Mouse (Mus musculus) gastrocnemius, postnatal 36 days (tissue): ENCODE measurements around the gene Fam162a. TPM values are rescaled to one million over a fixed set of nuclear protein-coding genes. Genes with fewer than 3 reads are reported as not detected.
"Not testable (repeated sequence)": the region's sequence is repeated elsewhere in the genome, so short reads cannot be mapped to it uniquely, and the experiment has no call there.

Experiments
- DNase-seq, 2 experiments: peaks; one replicate each; pipeline ENCODE4 v3.0.0; 2022
- intact Hi-C: fragments of 180-260 bp; cut with DNase I; formaldehyde crosslinking; loops from one replicate; pipeline ENCODE4 v1.15.1; 2025
- long read RNA-seq, 2 experiments: library from polyadenylated mRNA; stranded (forward); transcript quantifications; one replicate each; pipeline ENCODE4 v2.0.0; 2021
- total RNA-seq, 2 experiments: library from RNA; stranded (reverse); gene quantifications; 2 replicates each; pipeline ENCODE4 v1.2.3; 2021

Gene Fam162a
- 100 to 1,000 TPM; 108 to 113 TPM for total RNA-seq
- long read RNA-seq, experiment 1, transcript Fam162a-201 (5 exons, 718 nt), result major isoform, 177 of 182 reads
- long read RNA-seq, experiment 1, partial matches to known transcripts, result 2 of 182 reads
- long read RNA-seq, experiment 1, other reads (novel, unspliced or antisense), result 3 of 182 reads
- long read RNA-seq, experiment 2, transcript Fam162a-201 (5 exons, 718 nt), result major isoform, 195 of 203 reads
- long read RNA-seq, experiment 2, partial matches to known transcripts, result 4 of 203 reads
- long read RNA-seq, experiment 2, other reads (novel, unspliced or antisense), result 4 of 203 reads

DNA sequence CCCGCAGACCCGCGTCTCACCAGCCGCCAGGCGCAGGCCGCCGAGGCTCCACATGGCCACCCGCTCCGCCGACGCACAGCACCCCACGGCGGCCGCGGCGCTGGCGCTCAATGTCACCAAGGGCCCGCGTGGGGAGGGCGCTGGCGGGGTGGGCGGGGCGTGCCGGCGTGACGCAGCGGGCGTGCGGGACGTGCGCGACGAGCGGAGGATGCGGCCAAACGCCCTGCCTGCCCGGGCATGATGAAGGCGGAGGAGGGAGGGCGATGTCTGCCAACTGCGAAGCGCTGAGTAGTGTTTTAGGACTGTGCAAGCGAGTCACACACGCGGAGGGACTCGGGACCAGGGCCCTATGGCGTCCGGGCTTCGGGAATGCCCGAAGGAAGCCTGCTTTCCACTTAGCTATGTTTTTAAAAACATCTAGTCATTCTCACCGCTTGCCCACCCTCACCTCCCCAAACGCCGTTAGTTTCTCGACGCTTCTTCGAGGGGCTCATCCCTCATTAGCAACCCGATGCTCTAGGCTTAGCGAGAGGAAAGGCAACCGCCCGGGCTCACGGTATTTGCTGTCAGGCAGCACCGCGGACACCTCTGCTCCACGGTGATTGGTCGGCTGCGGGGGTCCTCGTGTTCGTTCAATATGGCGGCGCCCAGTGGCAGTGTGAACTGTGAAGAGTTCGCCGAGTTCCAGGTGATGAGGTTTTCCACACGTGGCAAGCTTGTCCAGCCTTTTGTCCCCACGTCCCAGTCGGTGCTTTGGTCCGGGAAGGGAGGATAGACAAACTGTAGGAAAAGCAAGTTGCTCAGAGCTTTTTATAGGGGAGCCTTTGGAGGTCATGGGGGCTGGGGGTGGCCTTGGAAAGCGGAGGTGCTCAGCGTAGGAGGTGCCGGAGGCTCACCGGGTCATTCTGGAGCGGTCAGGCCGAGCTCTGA lies at the start of gene Fam162a, which contains the start of gene Ccdc58:
Gene Fam162a, minus strand, starts transcription at position 145 of the 930 bp plus-strand sequence.
Gene Ccdc58, plus strand, starts transcription at position 236 of the 930 bp plus-strand sequence.
- peak; percentile 89 to 92 for DNase-seq
- intact Hi-C loops, result no loop called here

DNA sequence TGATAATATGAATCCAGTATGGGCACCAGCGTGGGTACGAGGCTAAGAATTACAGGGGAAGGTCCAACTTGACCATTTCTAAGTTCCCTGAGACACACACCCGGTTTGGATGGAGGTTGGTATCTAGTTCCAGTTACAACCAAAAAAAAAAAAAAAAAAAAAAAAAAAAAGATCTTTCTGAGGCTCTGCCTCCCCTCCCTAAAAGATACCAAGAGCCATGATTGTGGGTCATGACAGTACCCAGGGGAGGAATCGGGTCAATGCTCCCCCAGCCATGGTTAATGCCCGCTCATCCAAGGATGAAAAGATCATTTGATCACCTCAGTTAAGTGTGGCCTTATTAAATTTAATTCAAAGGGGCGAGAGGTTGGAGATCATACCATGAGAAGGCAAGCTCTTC lies 44.4 kb upstream of the Fam162a start:
- intact Hi-C loops, DNase-seq: not testable (repeated sequence)

DNA sequence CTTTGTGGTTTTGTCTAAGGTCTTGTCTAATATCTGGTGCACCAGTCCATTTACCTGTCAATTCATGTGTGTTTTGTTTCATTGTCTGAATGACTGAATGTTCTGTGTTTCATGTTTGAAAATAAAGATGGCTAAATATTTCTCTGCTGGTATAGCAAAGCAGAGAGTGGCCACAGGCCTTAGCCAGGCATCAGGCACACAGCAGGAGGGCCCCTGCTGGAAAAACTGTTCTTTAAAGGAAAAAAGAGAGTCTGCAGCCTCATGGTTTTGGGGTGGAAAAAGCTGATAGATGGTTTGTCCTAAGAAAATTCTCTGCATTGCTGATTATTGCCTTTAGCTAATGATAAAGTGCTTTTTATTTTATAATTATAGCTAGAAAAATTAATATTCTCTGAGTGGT lies 40.1 kb upstream of the Fam162a start:
- intact Hi-C loops, DNase-seq: not testable (repeated sequence)

DNA sequence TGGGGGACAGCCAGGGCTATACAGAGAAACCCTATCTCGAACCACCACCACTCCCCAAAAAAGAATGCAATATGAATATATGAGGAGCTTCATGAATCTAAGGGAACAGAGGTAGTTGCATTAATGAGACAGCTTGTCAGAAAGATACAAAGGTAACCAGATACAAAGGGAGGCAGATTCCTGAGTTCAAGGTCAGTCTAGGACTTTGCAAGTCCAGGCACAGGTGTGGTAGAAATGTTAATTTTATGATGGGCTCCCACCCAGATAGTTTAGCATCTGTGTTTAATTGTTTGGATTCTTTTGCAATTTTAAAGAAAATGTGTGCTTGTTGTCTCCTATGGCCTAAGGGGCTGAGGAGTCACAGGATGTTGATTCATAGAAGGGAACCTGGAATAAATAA lies 30.8 kb upstream of the Fam162a start:
- intact Hi-C loops, result no loop called here
- no peak for DNase-seq

DNA sequence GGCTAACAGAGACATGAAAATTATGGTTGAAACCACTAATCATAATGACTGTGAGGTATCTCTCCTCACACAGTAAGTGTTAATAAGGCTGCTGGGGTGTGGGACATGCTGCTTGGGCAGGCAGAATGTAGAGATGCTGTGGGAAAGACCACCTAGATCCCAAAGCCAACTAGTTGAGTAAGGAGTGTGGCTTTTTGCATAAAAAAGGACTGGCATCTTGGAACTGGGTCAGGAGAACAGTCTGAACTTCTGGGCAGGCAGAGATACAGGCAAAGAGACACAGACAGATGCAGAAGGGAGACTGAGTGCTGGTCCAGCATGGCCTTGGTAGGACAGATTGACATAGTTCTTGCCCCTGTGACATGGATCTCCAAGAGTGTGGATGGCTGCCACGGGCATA lies 30.1 kb upstream of the Fam162a start:
- intact Hi-C loops, result no loop called here

DNA sequence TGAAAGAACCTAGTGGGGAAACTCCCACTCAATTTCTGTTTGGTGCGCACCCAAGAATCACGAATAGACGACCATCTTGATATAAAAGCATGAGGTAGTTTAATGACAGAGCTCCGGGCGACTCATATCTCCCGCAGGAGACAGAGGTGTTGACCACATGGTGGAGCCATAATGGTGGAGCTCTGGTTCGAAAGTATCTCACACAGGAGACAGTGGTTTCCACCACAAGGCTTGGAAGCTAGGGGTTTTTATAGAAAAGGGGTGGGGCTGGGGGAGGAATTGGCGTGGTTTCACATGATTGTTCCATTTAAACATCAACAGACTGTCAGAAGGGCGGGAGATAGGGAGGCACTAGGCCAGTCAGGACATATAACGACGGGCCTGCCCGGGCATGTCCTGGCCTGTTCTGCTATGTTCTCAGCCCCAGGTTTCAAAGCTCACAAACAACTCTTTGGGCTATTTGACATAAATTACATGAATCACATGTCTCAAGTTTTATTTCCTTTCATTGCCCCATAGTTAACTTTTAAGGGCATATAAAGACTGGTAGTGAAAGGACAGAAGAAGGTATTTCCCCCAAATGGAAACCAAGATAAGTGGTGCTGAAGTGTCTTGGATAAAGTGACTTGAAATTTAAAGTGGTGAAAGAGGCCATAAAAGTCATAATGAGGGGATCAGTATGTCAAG lies 26.6 kb upstream of the Fam162a start:
- intact Hi-C loops, DNase-seq: not testable (repeated sequence)

More for the DNA sequence above, 30.1 kb upstream of the Fam162a start:
- DNase-seq, result no peak

DNA sequence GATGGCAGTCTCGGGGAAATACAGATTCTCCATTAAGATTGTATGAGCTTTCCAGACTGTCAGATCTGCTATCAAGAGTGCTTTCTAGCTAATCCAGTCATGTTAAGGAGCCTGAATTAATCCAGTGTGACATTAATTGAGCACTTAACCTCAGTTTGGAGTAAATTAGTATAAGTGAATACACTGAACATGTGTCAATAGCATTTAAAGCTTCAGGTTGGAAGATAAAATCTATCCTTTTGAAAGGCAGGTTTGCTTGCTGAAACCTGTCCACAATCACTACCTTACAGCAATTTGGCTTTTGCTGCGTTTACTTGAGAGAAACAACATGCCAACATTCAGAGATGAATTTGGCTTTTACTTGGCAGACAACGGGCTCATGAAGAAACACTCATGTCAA lies 22.7 kb upstream of the Fam162a start:
- no peak for DNase-seq
- intact Hi-C loops, result no loop called here

DNA sequence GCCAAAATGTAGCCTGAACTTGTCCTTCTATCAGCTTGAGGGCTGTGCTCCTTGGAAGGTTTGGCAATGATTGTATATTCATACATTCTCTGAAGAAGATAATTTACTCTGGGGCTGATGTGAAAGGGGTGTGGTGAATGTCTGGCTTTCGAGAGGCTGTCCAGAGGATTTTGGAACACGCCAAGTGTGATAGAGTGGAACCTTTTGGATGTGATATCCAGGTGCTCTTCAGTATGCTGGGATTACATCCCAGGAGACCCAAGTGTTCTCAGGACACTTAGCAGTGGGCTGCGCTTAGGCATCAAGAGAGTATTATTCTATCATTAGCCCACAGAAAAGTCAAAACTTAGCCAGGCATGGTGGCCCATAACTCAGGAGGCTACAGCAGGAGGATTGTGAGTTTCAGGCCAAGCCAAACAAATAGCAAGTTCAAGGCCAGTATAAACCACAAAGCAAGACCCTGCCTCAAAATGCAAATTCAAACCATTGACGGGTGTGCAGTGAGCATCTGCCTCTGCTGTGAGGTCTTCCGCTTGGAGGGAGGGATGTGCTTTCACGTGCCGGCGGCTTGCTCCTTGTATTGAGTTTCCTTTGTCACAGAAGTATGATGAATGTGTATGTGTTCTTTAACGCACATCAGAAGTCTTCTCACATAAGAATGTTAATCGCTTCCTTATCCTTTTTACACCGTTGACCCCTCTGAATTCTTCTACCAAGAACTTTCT lies 19.6 kb upstream of the Fam162a start:
- no peak for DNase-seq
- intact Hi-C loops, result no loop called here

DNA sequence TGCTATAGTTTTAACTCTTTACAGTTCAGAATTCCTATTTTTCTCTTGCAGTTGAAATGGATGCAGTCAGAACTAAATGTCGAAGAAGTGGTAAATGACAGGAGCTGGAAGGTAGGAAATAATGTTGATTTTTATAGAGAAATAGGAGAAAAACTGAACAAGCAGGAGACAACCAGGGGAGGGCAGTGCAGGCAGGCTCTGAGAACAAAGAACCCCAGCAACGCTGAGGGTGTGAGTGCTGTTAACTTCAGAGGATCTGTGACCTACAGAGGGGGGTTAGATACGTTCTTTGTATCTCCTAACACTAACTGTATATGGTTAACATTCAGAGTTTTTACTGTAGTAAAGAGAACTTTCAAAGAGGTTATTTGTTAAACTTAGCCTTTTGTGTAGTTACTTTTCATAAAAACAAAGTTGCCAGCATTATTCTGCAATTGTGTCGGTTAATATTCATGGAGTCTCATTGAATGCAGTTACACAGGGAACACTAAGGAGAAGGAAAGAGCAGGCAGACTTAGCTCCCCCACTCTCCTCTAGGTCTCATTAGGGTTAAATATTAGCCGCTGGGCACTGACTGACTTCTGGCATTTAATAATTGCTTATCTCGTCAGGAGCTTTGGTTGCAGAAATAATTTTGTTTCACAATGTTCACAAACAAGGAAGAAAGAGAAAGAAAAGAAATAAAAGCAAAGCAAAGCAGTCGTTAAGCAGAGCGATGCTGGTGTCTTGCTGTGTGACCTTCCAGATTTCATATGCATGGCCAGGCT lies 18.6 kb upstream of the Fam162a start:
- DNase-seq, result no peak
- intact Hi-C loops, result no loop called here

DNA sequence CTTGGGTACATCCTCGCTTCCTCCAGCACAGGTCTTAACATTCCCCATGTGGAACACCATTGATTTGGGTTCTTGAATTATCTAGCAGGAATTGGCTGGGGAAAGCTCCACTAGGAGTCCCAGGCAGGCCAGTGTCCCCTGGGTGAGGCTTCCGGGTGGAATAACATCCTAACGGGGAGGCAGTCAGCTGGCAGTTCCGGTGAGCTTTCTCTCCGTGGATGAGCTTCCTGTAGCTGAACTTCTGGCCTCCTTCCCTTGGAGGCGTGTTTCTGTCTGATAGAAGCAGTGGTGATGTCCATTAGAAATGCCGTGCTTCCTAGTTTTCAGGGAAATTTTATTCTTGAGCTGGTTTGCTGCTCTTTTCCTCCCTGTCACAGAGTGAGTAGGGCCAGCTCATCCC lies 17.7 kb upstream of the Fam162a start:
- DNase-seq, result no peak
- intact Hi-C loops, result no loop called here

DNA sequence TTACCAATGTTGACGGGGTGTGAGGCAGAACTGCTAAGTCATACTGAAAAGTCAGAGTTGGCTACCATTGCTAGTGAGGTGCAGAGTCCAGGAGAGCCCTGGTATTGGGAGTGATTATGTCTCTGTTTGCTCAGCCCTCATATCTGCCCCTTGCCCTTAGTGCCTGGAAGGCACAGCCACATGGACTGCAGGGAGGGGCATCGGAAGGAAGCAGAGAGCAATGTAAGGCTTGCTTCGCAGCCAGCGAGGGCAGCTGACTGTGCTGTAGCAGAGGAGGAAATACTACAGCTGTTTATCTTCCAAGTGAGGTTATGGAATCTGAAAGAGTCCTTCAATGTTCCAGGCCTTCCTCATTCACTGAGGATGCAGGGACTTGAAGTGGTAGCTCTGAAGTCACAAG lies 16.5 kb upstream of the Fam162a start:
- no peak for DNase-seq
- intact Hi-C loops, result no loop called here

DNA sequence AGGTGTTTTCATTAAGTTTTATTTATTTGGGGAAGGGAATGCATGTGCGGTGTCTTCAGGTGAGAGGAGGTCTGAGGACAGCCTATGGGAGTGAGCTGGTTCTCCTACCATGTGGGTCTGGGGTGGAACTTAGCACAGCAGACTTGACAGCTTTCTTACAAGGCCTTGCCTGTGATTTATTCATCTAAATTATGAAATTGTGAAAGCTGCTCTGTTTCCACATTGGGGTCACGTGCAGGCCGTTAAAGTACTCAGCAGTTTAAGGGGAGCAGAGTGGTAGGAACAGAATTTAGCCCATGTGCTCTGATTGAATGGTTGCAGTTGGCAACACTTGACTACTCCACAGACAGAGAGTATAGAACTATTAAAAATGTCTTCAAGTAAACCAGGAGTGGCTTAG lies 8.5 kb upstream of the Fam162a start:
- intact Hi-C loops, result no loop called here
- DNase-seq, result no peak

DNA sequence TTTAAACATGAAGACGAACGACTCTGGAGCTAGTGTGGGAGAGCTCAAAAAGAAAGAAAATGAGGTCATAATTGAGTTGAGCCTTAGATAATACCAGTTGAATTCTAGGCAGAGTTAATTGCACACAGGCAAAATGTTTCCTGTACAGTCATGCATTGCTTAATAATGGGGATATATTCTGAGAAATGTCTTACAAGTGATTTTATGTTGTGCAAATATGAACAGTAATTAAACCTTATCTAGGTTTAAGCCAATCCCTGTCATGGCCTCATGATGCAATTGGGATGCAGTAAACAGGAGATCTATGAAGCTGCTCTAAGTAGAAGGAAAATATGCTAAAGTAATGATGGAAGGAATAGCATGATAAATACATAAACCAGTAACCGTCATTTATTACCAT lies 3.4 kb upstream of the Fam162a start:
- intact Hi-C loops, result no loop called here
- no peak for DNase-seq

DNA sequence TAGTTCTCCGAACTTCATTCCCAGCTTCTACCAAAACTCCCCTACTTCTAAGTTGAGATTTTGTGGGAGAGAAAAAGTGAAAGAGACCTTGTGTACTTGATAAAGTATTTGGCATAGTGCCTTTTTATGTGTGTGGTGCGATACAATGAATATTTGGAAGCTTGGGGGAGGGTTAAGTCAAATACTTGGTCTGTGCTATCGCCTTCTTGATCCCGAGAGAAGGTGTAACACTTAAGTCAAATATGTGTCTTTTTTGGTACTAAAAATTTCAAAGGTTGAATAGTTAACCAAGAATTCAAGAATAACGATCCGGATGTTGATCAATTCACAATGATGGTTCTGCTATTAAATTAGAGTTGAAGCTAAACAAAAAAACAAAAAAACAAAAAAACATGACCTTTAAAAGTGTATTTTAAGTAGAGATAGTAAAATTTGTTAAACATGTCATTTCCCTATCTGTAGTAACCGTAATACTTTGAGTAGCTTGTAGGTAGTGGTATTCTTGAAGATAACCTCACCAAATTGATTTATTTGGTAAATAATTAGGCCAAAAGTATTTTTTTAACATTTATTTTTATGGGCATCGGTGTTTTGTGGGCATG lies 1.1 kb upstream of the Fam162a start:
- intact Hi-C loops, result no loop called here
- no peak for DNase-seq

DNA sequence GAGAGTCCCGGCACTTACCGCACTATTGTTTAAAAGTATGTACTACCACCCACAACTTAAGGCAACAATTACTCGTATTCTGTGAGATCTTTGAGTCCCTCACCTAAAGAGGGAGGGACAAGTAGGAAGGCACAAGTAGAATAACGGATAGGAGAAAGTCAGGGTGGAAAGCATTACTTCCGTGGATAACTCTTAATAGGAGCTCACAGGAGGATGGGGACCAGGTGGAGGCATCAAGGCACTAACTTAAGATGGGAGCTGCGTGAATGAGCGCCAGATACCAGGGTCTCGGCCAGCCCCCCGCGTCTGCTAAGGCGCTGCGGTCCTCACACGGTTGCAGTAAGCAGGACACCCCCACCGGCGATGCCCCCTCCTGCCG lies 334 bp downstream of the Fam162a start:
- intact Hi-C loops, result no loop called here

DNA sequence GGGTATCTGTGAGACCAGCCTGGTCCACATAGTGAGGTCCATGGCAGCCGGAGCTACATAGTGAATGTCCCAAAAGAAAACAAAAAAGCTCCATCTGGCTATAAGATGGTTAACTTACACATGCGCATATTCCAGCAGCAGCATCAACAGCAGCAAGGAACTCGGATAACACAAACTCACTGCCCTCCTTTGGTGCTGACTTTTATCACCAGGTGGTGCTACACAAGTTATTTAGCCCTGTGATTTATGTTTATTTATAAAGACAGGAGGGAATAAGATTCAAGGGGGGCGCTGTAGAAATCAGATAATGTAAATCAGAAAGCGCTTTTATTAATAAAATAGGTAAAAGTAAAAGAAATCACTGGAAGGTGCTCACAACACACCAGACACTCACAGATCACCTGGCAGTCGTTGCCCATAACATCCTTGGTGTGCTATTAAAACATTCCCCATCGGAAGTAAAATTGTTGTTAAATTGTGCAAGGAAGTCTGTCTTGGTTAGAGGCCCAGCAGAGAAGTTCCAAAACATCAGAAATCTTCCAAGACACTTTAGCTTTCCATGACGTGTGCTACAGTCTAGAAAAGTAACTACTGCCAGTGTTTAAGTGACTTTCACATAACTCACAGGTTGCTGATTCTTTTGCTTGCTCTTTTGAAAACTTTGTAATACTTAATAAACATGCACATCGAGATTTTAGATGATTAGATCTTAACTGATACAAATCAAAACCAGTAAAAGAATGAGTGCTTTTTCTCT lies 1.4 kb downstream of the Fam162a start:
- intact Hi-C loops, result no loop called here
- DNase-seq, result no peak

More for the DNA sequence above, 334 bp downstream of the Fam162a start:
- no peak for DNase-seq

DNA sequence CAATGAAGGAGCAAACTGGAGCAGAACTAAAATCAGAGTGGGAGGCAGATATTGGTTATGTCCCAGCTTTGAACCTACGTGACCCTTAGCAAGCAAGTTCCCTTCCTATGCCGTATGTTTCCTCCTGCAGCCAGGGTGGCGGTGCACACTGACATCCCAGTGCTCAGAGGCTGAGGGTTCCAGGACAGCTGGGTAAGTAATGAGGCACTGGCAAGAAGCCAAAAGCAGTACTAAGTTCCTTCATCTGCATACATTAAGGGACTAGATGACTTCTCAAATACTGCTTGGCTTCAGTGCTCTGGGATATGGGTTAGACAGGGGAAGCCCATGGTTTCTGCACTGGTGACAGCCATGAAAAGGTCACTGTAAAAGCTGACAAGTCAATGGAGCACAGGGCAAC lies 3.0 kb downstream of the Fam162a start:
- intact Hi-C loops, result no loop called here
- no peak for DNase-seq

DNA sequence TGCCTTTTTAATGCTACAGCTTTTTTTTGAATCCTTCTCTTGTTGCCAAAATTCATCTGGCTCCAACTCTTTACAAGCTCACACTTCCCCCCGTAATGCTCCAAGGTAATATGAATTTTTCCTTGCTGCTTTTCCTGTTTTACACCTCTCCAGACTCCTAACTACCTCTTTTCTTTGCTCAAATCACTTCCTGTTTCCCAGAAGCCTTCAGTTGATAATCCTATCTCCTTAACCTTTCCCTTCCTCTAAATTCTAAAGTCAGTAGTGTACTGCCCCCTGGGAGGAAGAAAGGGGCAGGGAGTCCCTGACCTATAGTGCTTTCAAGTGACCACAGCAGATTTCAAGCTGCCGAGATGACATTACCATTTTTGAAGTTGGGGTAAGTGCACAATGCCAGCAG lies 3.7 kb downstream of the Fam162a start:
- DNase-seq, result no peak
- intact Hi-C loops, result no loop called here

DNA sequence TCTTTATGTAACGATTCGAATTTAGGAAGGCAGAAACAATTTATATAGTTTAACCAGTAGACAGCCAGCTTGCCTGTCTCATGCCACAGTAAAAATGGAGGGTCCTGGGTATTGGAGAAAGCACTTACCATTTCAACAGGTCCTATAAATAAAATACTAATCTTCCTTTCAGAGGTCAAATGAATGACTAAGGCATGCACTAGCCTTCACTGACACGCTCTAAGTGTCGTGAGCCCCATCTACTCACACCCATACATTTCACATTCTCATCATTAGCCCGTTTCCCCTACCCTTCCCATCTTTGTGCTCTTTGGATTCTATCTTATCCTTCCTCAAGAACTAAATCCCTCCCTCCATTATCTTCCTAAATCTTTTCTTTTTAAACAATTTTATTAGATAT lies 6.5 kb downstream of the Fam162a start:
- intact Hi-C loops, result no loop called here
- no peak for DNase-seq
